Mouse (Mus musculus): ENCODE measurements around the gene Rbm14. TPM values are rescaled to one million over a fixed set of nuclear protein-coding genes. Genes with fewer than 3 reads are reported as not detected.

The Rbm14 gene
- polyA plus RNA-seq, 1 experiment from 2014 or later = 63.5 TPM

GRCm38 (mm10) chr19:4811909-4812242, 442 bp upstream of the Rbm14 start:
- H3K4me3 ChIP-seq = peak overlapping the region; percentile 96
- peaks cover 36% of the 10 kb centered on the region for H3K4me1 ChIP-seq
- ATAC-seq = no peak; the same call in 1 of the 2 replicates
- no peaks in the 10 kb centered on the region; the same call in 1 of the 2 replicates for H3K9me3 ChIP-seq (replicated peaks)
- H3K27ac ChIP-seq = peak overlapping the region; percentile 96
- WGBS (ENCODE audit: insufficient replicate concordance) = 4% methylated on average over 12 of the region's 12 CpGs
- no peaks in the 10 kb centered on the region for H3K27me3 ChIP-seq (replicated peaks)
- H3K36me3 ChIP-seq = peaks cover 11% of the 10 kb centered on the region; the same call in 1 of the 2 replicates
- H3K9ac ChIP-seq = peak overlapping the region; percentile 89
- H3K4me2 ChIP-seq = peak overlapping the region; percentile 90

GRCm38 (mm10) chr19:4810746-4811062, 730 bp downstream of the Rbm14 start:
- no peaks in the 10 kb centered on the region for H3K27me3 ChIP-seq (replicated peaks)
- whole genome bisulfite sequencing (ENCODE audit: insufficient replicate concordance) = under 1% methylated on average over 17 of the region's 17 CpGs
- H3K36me3 ChIP-seq = peaks cover 18% of the 10 kb centered on the region; the same call in 1 of the 2 replicates
- peaks cover 47% of the 10 kb centered on the region for H3K4me1 ChIP-seq
- no peaks in the 10 kb centered on the region; the same call in 1 of the 2 replicates for H3K9me3 ChIP-seq (replicated peaks)
- H3K4me3 ChIP-seq = peak overlapping the region; percentile 96
- H3K9ac ChIP-seq = peak overlapping the region; percentile 89
- peak overlapping the region; percentile 96 for H3K27ac ChIP-seq
- no peak for ATAC-seq
- H3K4me2 ChIP-seq = peak overlapping the region; percentile 90

- WGBS (ENCODE audit: insufficient replicate concordance) = under 1% methylated on average over 14 of the region's 14 CpGs
- no peak for ATAC-seq
- Histone ChIP-seq H3K36me3 (peaks cover 19% of the 10 kb centered on the region; the same call in 1 of the 2 replicates), H3K9ac (peak overlapping the region; percentile 89), H3K4me3 (peak overlapping the region; percentile 96), H3K4me2 (peak overlapping the region; percentile 90), H3K27me3 (replicated peaks) (no peaks in the 10 kb centered on the region), H3K9me3 (replicated peaks) (no peaks in the 10 kb centered on the region; the same call in 1 of the 2 replicates), H3K4me1 (peaks cover 51% of the 10 kb centered on the region), H3K27ac (peak overlapping the region; percentile 96)
Measured at GRCm38 (mm10) chr19:4810309-4810708, 1.1 kb downstream of the Rbm14 start.

GRCm38 (mm10) chr19:4803283-4803682, 8.2 kb downstream of the Rbm14 start:
- H3K4me3 ChIP-seq = no peak overlapping the region
- peaks cover 51% of the 10 kb centered on the region for H3K4me1 ChIP-seq
- H3K27ac ChIP-seq = no peak overlapping the region
- peaks cover 84% of the 10 kb centered on the region for H3K36me3 ChIP-seq
- no peaks in the 10 kb centered on the region for H3K27me3 ChIP-seq (replicated peaks)
- WGBS (ENCODE audit: insufficient replicate concordance) = 81% methylated on average over 10 of the region's 10 CpGs
- ATAC-seq = no peak
- no peak overlapping the region for H3K9ac ChIP-seq
- H3K9me3 ChIP-seq (replicated peaks) = no peaks in the 10 kb centered on the region
- H3K4me2 ChIP-seq = no peak overlapping the region

- peaks cover 86% of the 10 kb centered on the region for H3K36me3 ChIP-seq
Measured at GRCm38 (mm10) chr19:4802691-4803091, 8.7 kb downstream of the Rbm14 start.

GRCm38 (mm10) chr19:4799083-4799482, 12.4 kb downstream of the Rbm14 start:
- ATAC-seq = no peak
- H3K27me3 ChIP-seq (replicated peaks) = no peaks in the 10 kb centered on the region
- peaks cover 51% of the 10 kb centered on the region for H3K4me1 ChIP-seq
- no peaks in the 10 kb centered on the region for H3K9me3 ChIP-seq (replicated peaks)
- no peak overlapping the region for H3K4me2 ChIP-seq
- 90% methylated on average over 5 of the region's 5 CpGs for WGBS (ENCODE audit: insufficient replicate concordance)
- H3K27ac ChIP-seq = no peak overlapping the region
- H3K36me3 ChIP-seq = peaks cover 82% of the 10 kb centered on the region
- no peak overlapping the region for H3K9ac ChIP-seq
- H3K4me3 ChIP-seq = no peak overlapping the region

More at GRCm38 (mm10) chr19:4802691-4803091, 8.7 kb downstream of the Rbm14 start:
- Histone ChIP-seq H3K27me3 (replicated peaks) (no peaks in the 10 kb centered on the region), H3K4me3 (no peak overlapping the region), H3K27ac (no peak overlapping the region), H3K9ac (no peak overlapping the region), H3K9me3 (replicated peaks) (no peaks in the 10 kb centered on the region), H3K4me1 (peaks cover 51% of the 10 kb centered on the region), H3K4me2 (no peak overlapping the region)
- no peak for ATAC-seq
- 90% methylated on average over 7 of the region's 7 CpGs for WGBS (ENCODE audit: insufficient replicate concordance)

- ATAC-seq = no peak
- H3K4me2 ChIP-seq = no peak overlapping the region
- H3K36me3 ChIP-seq = peaks cover 70% of the 10 kb centered on the region
- whole genome bisulfite sequencing (ENCODE audit: insufficient replicate concordance) = 90% methylated on average over 2 of the region's 2 CpGs
- no peaks in the 10 kb centered on the region for H3K27me3 ChIP-seq (replicated peaks)
- H3K4me1 ChIP-seq = peaks cover 43% of the 10 kb centered on the region
- no peaks in the 10 kb centered on the region for H3K9me3 ChIP-seq (replicated peaks)
- no peak overlapping the region for H3K4me3 ChIP-seq
- H3K27ac ChIP-seq = 0 out of 2 replicates have a peak overlapping the region, but pooled peaks have one; percentile 28
- H3K9ac ChIP-seq = no peak overlapping the region
Measured at GRCm38 (mm10) chr19:4797846-4798245, 13.6 kb downstream of the Rbm14 start.

- H3K9ac ChIP-seq = no peak overlapping the region
- H3K27ac ChIP-seq = peak overlapping the region; percentile 58
Measured at GRCm38 (mm10) chr19:4795929-4796328, 15.5 kb downstream of the Rbm14 start.

GRCm38 (mm10) chr19:4793831-4794422, 17.5 kb downstream of the Rbm14 start, which contains the start of gene Rbm4:
Rbm4 (minus strand) TSS chr19:4793901.
- H3K9me3 ChIP-seq (replicated peaks) = no peaks in the 10 kb centered on the region
- H3K9ac ChIP-seq = peak within 1 kb of the TSS; percentile 81
- peak within 1 kb of the TSS; percentile 89 for H3K27ac ChIP-seq
- H3K27me3 ChIP-seq (replicated peaks) = no peaks in the 10 kb centered on the region
- peak within 1 kb of the TSS; percentile 79 for H3K4me3 ChIP-seq
- peak; percentile 97 for ATAC-seq
- peaks cover 76% of the 10 kb centered on the region for H3K4me1 ChIP-seq
- peak within 1 kb of the TSS; percentile 88 for H3K4me2 ChIP-seq
- H3K36me3 ChIP-seq = peaks cover 67% of the 10 kb centered on the region
- WGBS (ENCODE audit: insufficient replicate concordance) = under 1% methylated on average over 31 of the region's 31 CpGs

More at GRCm38 (mm10) chr19:4795929-4796328, 15.5 kb downstream of the Rbm14 start:
- ATAC-seq = no peak
- Histone ChIP-seq H3K9me3 (replicated peaks) (no peaks in the 10 kb centered on the region), H3K4me3 (no peak overlapping the region), H3K36me3 (peaks cover 68% of the 10 kb centered on the region), H3K27me3 (replicated peaks) (no peaks in the 10 kb centered on the region), H3K4me1 (peaks cover 60% of the 10 kb centered on the region), H3K4me2 (no peak overlapping the region)
- WGBS (ENCODE audit: insufficient replicate concordance) = 56% methylated on average over 1 of the region's 1 CpGs

- ATAC-seq = peak; percentile 42
- under 1% methylated on average over 16 of the region's 16 CpGs for WGBS (ENCODE audit: insufficient replicate concordance)
- Histone ChIP-seq H3K27me3 (replicated peaks) (no peaks in the 10 kb centered on the region), H3K9ac (peak overlapping the region; percentile 81), H3K36me3 (peaks cover 67% of the 10 kb centered on the region), H3K4me1 (peaks cover 76% of the 10 kb centered on the region), H3K4me2 (peak overlapping the region; percentile 88), H3K9me3 (replicated peaks) (no peaks in the 10 kb centered on the region), H3K4me3 (peak overlapping the region; percentile 79), H3K27ac (peak overlapping the region; percentile 89)
Measured at GRCm38 (mm10) chr19:4793281-4793830, 18.1 kb downstream of the Rbm14 start.

GRCm38 (mm10) chr19:4786313-4786712, 25.1 kb downstream of the Rbm14 start:
- WGBS (ENCODE audit: insufficient replicate concordance) = 92% methylated on average over 2 of the region's 2 CpGs
- Histone ChIP-seq H3K4me2 (no peak overlapping the region), H3K4me1 (peaks cover 34% of the 10 kb centered on the region), H3K9ac (no peak overlapping the region), H3K9me3 (replicated peaks) (no peaks in the 10 kb centered on the region), H3K27ac (no peak overlapping the region), H3K4me3 (no peak overlapping the region), H3K27me3 (replicated peaks) (no peaks in the 10 kb centered on the region), H3K36me3 (peaks cover 99% of the 10 kb centered on the region)
- ATAC-seq = no peak

- H3K36me3 ChIP-seq = peaks cover 99% of the 10 kb centered on the region
- H3K27ac ChIP-seq = no peak overlapping the region
- H3K9me3 ChIP-seq (replicated peaks) = no peaks in the 10 kb centered on the region
- H3K9ac ChIP-seq = no peak overlapping the region
- H3K4me1 ChIP-seq = peaks cover 23% of the 10 kb centered on the region
- H3K4me2 ChIP-seq = no peak overlapping the region
- no peak for ATAC-seq
- no peak overlapping the region for H3K4me3 ChIP-seq
- WGBS (ENCODE audit: insufficient replicate concordance) = 82% methylated on average over 7 of the region's 7 CpGs
- no peaks in the 10 kb centered on the region for H3K27me3 ChIP-seq (replicated peaks)
Measured at GRCm38 (mm10) chr19:4785206-4785605, 26.2 kb downstream of the Rbm14 start.

Data from liver, embryonic 12.5 days (tissue).